Mouse (Mus musculus) ovary, postnatal 36 days (tissue): ENCODE data around the gene Usp20.

Experiments used
- DNase-seq: peaks from one replicate; pipeline ENCODE4 v3.0.0; 2022; ENCODE audit warnings: low spot score, mixed read lengths

Gene Usp20

DNA sequence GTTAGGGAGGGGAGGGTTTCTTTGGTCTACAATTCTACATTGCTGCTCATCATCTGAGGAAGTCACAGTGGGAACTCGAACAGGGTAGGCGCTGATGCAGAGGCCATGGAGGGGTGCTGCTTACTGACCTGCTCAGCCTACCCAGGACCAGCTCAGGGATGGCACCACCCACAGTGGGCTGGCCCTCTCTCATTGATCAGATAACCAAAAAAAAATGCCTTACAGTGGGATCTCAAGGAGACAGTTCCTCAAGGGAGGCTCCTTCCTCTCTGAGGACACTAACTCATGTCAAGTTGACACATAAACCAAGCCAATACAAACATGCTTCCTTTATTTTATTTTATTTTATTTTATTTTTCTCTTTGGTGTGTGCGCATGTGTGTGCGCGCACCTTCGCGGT lies 87.4 kb downstream of the Usp20 start:
- DNase-seq = no peak
